Mouse (Mus musculus): ENCODE measurements around the gene Nufip2. TPM values are rescaled to one million over a fixed set of nuclear protein-coding genes. Genes with fewer than 3 reads are reported as not detected.
A peak's percentile ranks its signal among the peaks of the same experiment; 100 is the strongest.

Nufip2 gene
- polyA plus RNA-seq, 1 experiment: 139 TPM

DNA sequence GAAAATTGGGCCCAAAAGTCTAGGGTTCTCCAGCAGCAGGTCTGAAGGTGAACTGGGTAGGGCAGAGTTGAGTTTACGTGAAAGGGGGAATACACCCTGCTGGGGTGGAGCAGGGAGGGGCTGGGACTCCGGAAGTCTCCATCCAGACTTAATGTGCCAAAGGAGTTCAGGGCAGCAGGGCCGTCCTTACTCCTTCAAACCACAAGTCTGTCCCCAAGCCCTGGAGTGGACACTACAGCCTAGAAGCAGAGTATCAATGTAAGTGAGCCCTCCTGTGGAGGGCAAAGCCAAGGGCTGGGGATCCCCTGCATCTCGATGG is 79.5 kb downstream of the Nufip2 start:
- H3K9me3 ChIP-seq (replicated peaks; ENCODE audit: control insufficient read depth, insufficient read depth, low read length, poor library complexity, severe bottlenecking): no peaks in the 10 kb centered on the region
- TF ChIP-seq EP300 (IDR thresholded peaks at IDR 0.05; ENCODE audit: insufficient read depth, low read depth, low read length): peak; percentile 81
- TF ChIP-seq POLR2A (IDR thresholded peaks at IDR 0.05; ENCODE audit: insufficient read depth, low read length): no peak
- TF ChIP-seq CTCF (IDR thresholded peaks at IDR 0.05; ENCODE audit: low read depth, low read length): no peak
- no peaks in the 10 kb centered on the region for H3K27me3 ChIP-seq (ENCODE audit: control insufficient read depth, insufficient read depth, low read length, poor library complexity, severe bottlenecking)
- no peaks in the 10 kb centered on the region for H3K36me3 ChIP-seq (ENCODE audit: control insufficient read depth, insufficient read depth, low read length, poor library complexity, severe bottlenecking)
- peak overlapping the region; percentile 29 for H3K4me3 ChIP-seq (ENCODE audit: low read depth, low read length)
- 0 out of 2 replicates have a peak overlapping the region, but pooled peaks have one; percentile 51 for H3K9ac ChIP-seq (ENCODE audit: low read depth, poor library complexity, severe bottlenecking)
- H3K4me1 ChIP-seq (ENCODE audit: control insufficient read depth, insufficient read depth, low read length): no peaks in the 10 kb centered on the region
- peak overlapping the region; percentile 50 for H3K27ac ChIP-seq (ENCODE audit: insufficient read depth, low read length)

DNA sequence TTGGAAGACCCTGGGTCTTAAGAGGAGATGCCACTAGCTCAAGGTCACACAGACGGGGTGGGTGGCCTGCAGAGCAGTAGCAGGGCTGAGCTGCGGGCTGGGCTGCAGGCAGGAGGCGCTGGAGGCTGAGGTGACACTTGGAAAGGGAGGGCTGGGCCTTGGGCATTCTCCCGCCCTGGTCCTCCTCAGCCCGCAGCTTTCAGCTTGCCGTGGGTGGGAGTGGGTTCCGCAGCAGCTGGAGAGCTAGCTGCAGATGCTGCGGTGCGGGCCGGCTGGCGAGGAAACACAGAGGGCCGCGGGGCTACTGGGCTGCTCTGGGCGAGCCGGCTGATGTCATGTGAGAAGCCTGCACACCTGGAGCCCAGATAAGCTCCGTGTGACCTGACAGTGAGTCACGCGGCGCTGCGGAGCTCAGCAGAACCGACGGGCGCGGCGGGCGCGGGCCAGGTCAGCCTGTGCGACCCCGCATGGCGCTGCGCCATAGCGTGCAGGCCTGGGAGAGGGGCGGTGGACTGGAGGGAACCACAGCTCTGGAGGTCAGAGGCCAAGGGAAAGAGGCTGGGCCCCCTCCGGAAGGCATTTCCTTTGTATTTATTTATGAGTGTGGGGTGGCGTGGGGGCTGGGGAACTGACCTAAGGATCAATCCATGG is 80.5 kb downstream of the Nufip2 start:
- peak overlapping the region; percentile 50 for H3K27ac ChIP-seq (ENCODE audit: insufficient read depth, low read length)
- H3K4me1 ChIP-seq (ENCODE audit: control insufficient read depth, insufficient read depth, low read length): no peaks in the 10 kb centered on the region
- H3K9ac ChIP-seq (ENCODE audit: low read depth, poor library complexity, severe bottlenecking): peak overlapping the region; percentile 51
- no peaks in the 10 kb centered on the region for H3K36me3 ChIP-seq (ENCODE audit: control insufficient read depth, insufficient read depth, low read length, poor library complexity, severe bottlenecking)
- peak overlapping the region; percentile 52 for H3K4me3 ChIP-seq (ENCODE audit: low read depth, low read length)
- H3K27me3 ChIP-seq (ENCODE audit: control insufficient read depth, insufficient read depth, low read length, poor library complexity, severe bottlenecking): no peaks in the 10 kb centered on the region
- no peaks in the 10 kb centered on the region for H3K9me3 ChIP-seq (replicated peaks; ENCODE audit: control insufficient read depth, insufficient read depth, low read length, poor library complexity, severe bottlenecking)
- no peak for TF ChIP-seq POLR2A (IDR thresholded peaks at IDR 0.05; ENCODE audit: insufficient read depth, low read length)
- TF ChIP-seq EP300 (IDR thresholded peaks at IDR 0.05; ENCODE audit: insufficient read depth, low read depth, low read length): peak; percentile 62; the same call in 1 of the 2 replicates
- peak; percentile 44 for TF ChIP-seq CTCF (IDR thresholded peaks at IDR 0.05; ENCODE audit: low read depth, low read length)

DNA sequence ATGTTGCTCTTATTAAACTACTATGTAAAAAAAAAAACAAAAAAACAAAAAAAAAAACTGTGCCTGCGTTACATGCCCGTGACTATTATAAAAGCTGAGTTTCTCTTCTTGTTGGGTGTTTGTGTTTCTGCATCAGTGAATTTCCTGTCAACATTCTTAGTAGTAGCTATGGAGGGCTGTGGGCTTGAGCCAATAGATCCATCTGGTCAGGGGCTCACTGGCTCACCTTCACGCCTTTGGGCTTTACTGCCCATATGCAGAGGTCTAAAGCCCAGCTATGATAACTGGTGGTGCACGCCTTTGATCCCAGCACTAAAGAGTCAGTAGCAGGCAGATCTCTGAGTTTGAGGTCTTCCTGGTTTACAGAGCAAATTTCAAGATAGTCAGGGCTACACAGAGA is 83.5 kb downstream of the Nufip2 start:
- Histone ChIP-seq H3K9ac (ENCODE audit: low read depth, poor library complexity, severe bottlenecking) (no peak overlapping the region), H3K4me3 (ENCODE audit: low read depth, low read length) (no peak overlapping the region), H3K9me3 (replicated peaks; ENCODE audit: control insufficient read depth, insufficient read depth, low read length, poor library complexity, severe bottlenecking) (no peaks in the 10 kb centered on the region), H3K27ac (ENCODE audit: insufficient read depth, low read length) (no peak overlapping the region), H3K27me3 (ENCODE audit: control insufficient read depth, insufficient read depth, low read length, poor library complexity, severe bottlenecking) (no peaks in the 10 kb centered on the region), H3K36me3 (ENCODE audit: control insufficient read depth, insufficient read depth, low read length, poor library complexity, severe bottlenecking) (no peaks in the 10 kb centered on the region), H3K4me1 (ENCODE audit: control insufficient read depth, insufficient read depth, low read length) (peaks cover 3% of the 10 kb centered on the region)
- TF ChIP-seq POLR2A (IDR thresholded peaks at IDR 0.05; ENCODE audit: insufficient read depth, low read length) (no peak), EP300 (IDR thresholded peaks at IDR 0.05; ENCODE audit: insufficient read depth, low read depth, low read length) (no peak), CTCF (IDR thresholded peaks at IDR 0.05; ENCODE audit: low read depth, low read length) (no peak)

DNA sequence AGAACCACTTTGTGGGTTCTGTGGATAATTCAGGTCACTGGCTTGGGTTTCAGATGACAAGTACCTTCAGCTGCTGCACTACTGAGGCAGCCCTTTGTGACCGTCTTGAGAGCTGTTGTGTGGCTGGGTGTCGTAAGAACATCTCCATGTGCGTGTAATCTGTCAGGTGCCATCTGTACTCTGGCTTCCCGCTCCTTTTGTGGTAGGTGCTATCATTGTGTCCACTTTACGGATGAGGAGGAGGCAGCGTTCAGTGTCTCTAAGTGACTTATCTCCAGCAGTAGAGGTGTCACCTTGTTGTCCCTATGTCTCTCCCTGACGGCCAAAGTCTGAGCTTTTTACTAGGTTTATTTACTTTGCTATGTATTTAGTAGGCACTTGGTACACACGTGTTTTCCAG is 84.4 kb downstream of the Nufip2 start:
- Histone ChIP-seq H3K9me3 (replicated peaks; ENCODE audit: control insufficient read depth, insufficient read depth, low read length, poor library complexity, severe bottlenecking) (no peaks in the 10 kb centered on the region), H3K27ac (ENCODE audit: insufficient read depth, low read length) (no peak overlapping the region), H3K27me3 (ENCODE audit: control insufficient read depth, insufficient read depth, low read length, poor library complexity, severe bottlenecking) (no peaks in the 10 kb centered on the region), H3K4me1 (ENCODE audit: control insufficient read depth, insufficient read depth, low read length) (peaks cover 3% of the 10 kb centered on the region), H3K9ac (ENCODE audit: low read depth, poor library complexity, severe bottlenecking) (no peak overlapping the region), H3K4me3 (ENCODE audit: low read depth, low read length) (no peak overlapping the region), H3K36me3 (ENCODE audit: control insufficient read depth, insufficient read depth, low read length, poor library complexity, severe bottlenecking) (no peaks in the 10 kb centered on the region)
- no peak for TF ChIP-seq EP300 (IDR thresholded peaks at IDR 0.05; ENCODE audit: insufficient read depth, low read depth, low read length)
- TF ChIP-seq CTCF (IDR thresholded peaks at IDR 0.05; ENCODE audit: low read depth, low read length): no peak
- TF ChIP-seq POLR2A (IDR thresholded peaks at IDR 0.05; ENCODE audit: insufficient read depth, low read length): no peak

DNA sequence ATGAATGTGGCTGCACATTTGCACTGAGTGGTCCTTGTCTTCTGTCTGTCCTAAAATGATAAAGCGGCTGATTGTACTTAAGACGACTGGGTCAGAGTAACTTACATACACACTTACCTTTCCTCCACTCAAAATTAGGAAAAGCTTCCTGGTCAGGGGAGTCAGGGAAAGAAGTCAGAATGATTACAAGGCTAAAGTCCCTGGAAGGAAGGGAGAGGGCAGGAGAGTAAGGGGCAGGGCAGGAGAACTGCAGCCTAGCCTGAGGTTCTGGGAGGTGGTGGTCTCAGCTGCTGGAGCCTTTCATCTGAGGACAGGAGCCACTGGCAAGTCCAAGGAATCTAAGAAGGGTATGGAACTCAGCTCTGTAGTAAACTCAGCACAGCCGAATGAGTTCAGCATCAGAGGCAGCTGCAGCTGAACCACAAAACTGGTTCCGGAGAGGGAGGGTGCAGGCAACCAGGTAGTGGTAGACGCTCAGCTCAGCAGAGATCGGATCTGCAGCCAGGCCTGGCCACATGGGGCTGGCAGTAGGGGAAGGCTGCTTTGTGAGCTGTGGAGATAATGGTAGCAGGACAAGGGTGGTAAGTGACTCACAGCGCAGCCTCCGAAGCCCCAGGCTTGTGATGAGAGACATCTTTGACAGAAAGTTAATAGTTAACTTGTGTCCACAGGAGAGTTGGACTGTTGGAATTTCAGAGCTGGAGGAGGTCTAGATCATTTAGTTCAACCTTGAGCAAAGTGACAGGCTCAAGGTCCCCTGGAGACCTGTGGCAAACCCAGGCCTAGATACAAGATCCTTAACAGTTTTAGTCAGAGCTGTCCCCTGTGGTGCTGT is 86.1 kb downstream of the Nufip2 start:
- Histone ChIP-seq H3K27ac (ENCODE audit: insufficient read depth, low read length) (no peak overlapping the region), H3K27me3 (ENCODE audit: control insufficient read depth, insufficient read depth, low read length, poor library complexity, severe bottlenecking) (no peaks in the 10 kb centered on the region), H3K4me1 (ENCODE audit: control insufficient read depth, insufficient read depth, low read length) (peaks cover 5% of the 10 kb centered on the region), H3K36me3 (ENCODE audit: control insufficient read depth, insufficient read depth, low read length, poor library complexity, severe bottlenecking) (no peaks in the 10 kb centered on the region), H3K4me3 (ENCODE audit: low read depth, low read length) (no peak overlapping the region), H3K9ac (ENCODE audit: low read depth, poor library complexity, severe bottlenecking) (no peak overlapping the region), H3K9me3 (replicated peaks; ENCODE audit: control insufficient read depth, insufficient read depth, low read length, poor library complexity, severe bottlenecking) (no peaks in the 10 kb centered on the region)
- no peak for TF ChIP-seq EP300 (IDR thresholded peaks at IDR 0.05; ENCODE audit: insufficient read depth, low read depth, low read length)
- TF ChIP-seq POLR2A (IDR thresholded peaks at IDR 0.05; ENCODE audit: insufficient read depth, low read length): no peak
- no peak for TF ChIP-seq CTCF (IDR thresholded peaks at IDR 0.05; ENCODE audit: low read depth, low read length)

All from ES-Bruce4 (cell line).